Mouse (Mus musculus): ENCODE data around the gene Pigk.
"Not testable (repeated sequence)": the region's sequence is repeated elsewhere in the genome, so short reads cannot be mapped to it uniquely, and the experiment has no call there.

Pigk gene

DNA sequence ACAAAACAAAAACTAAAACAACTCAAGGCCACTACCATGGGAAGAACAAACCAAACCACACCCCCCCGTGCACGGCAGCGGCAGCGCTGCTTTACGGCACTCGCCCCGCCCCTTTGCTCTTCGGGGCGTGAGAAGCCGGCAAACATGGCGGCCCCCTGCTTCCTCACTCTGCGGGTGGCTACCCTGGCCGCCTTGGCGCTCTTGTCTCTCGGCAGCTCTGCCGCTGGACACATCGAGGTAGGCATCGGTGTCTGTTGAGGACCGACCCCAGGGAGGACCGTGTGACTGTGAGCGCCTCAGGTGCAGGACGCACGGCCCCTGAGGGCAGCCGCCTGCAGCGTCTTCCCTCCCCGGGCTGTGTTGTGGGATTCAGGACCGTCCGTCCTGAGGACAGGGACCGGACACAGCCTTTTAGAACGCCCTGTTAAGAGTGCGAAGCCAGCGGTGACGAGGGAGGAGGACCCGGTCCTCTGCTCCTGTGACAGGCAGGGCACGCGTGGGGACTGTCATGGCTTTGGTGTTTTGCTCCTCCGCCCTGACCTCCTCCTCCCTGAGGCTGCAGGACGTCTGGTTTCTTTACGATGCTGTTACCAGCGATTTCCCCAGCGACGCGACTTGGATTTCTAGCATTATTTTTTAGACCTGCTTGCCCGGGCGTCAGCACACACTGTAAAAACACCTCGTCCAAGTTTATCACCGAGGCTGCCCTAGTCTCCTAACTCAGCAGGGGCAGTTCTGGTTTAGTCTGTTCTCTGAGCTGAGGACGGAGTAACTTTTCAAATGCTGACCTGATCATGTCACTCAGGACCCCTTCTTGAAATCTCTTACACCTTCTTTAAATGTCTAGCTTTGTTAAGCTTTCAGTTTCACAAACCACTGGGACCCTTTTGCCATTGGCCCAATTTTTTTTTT, at the start of gene Pigk:
Gene Pigk, plus strand, starts transcription at position 110 of the 912 bp plus-strand sequence.
- peak; percentile 94 to 95 for DNase-seq

- peak; percentile 32 to 54 for DNase-seq
These were observed 46.9 kb upstream of the Pigk start for GRCm38 (mm10) chr3:152666991-152667355.

DNA sequence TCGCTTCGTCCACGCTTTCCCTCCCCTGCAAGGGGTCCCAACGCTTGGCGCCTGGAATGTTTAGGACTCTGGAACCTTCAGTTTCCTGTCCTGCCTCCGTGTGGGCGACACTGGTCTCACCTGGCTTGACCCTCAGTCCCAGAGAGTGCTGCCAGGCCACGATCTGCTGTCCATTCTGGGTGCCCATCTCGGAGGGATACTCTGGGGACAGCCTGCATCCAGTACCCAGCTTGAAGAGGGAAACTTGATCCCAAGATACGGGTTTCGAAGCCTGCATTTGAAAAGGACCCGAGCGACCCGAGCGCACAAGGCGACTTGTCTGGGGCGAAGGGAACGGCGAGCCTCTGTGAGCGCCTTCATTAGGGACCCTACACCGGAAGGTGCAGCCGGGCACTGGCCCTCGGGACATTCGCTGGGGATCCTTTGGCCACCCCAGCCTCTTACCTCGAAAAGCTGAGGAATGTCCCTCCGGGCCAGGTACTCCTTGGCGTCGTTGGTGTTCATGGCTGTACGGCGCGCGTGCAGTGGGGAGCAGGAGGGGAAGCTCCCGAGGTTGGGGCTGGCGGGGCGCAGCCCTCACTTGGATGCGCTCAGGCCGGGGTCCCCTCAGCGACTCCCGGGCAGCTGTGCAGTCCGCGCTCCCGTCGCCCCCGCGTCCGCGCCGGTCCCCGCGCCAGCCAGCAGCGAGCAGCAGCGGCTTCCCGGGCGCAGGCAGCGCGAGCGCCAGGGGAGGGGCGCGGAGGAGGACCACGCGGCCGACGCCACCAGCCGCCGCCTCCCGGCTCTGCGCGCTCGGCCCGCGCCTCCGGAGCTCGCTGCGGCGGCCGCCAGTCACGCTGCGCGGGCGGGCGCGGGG, 46.3 kb upstream of the Pigk start:
- DNase-seq = peak; percentile 68 to 78

GRCm38 (mm10) chr3:152668239-152668638, 45.7 kb upstream of the Pigk start, which contains the start of gene Ak5:
Ak5 (minus strand) TSS chr3:152668360.
- DNase-seq = no peak

GRCm38 (mm10) chr3:152668793-152669192, 45.1 kb upstream of the Pigk start:
- DNase-seq = no peak

GRCm38 (mm10) chr3:152669783-152670182, 44.1 kb upstream of the Pigk start:
- no peak for DNase-seq

DNA sequence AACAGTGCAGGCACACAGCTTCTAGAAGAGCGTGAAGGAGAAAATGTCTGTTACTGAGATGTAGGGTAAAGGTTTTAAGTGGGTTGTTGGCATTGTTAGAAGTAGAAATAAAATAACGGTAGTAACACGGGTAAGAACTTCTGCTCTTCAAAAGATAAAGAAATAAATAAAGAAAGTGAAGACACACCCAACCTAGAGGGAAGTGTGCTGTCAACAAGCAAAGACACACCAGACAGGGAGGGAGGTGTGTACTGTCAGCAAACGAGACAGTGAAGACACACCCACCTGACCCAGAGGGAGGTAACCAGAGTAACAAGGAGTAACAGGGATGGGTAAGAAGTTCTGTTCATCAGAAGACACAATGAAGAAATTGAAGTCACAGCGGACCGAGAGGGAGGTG, 39.2 kb upstream of the Pigk start:
- no peak for DNase-seq

GRCm38 (mm10) chr3:152688532-152688931, 25.4 kb upstream of the Pigk start:
- DNase-seq = peak; percentile 40 to 51

- peak; percentile 68 to 78 for DNase-seq
These were observed 24.8 kb upstream of the Pigk start for GRCm38 (mm10) chr3:152689105-152689504.

DNA sequence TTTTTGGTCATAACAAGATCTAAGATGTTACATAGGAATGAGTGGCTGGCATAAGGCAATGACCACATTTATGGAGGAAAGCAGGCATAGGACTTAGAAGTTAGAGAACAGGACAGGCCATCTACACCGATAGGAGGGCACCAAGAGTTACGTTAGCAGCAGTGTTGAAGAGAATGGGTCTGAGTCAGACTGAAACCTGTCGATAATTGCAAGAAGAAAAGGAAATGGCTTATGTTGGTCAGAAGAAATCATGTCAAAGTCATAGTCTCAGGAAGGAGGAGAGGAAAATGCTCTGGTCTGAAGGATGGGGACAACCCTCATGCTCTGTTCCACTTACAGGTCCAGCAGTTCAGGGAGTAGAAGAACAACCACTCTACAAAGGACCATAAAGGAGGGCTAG, 18.9 kb upstream of the Pigk start:
- DNase-seq = no peak

- no peak for DNase-seq
These were observed 15.9 kb upstream of the Pigk start for GRCm38 (mm10) chr3:152698017-152698416.

GRCm38 (mm10) chr3:152699261-152699660, 14.6 kb upstream of the Pigk start:
- DNase-seq = no peak

DNA sequence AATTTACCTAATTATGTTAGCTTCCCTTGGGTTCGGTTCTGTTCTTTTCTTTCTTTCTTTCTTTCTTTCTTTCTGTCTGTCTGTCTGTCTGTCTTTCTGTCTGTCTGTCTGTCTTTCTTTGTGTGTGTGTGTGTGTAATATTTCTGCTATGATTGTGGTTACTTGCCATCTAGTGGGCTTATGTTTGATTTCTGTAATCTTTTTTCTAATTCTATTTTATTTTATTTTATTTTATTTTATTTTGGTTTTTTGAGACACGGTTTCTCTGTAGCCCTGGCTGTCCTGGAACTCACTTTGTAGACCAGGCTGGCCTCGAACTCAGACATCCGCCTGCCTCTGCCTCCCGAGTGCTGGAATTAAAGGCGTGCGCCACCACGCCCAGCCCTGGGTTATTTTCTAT, 12.4 kb upstream of the Pigk start:
- not testable (repeated sequence) for DNase-seq

GRCm38 (mm10) chr3:152702274-152702843, 11.5 kb upstream of the Pigk start:
- no peak for DNase-seq

DNA sequence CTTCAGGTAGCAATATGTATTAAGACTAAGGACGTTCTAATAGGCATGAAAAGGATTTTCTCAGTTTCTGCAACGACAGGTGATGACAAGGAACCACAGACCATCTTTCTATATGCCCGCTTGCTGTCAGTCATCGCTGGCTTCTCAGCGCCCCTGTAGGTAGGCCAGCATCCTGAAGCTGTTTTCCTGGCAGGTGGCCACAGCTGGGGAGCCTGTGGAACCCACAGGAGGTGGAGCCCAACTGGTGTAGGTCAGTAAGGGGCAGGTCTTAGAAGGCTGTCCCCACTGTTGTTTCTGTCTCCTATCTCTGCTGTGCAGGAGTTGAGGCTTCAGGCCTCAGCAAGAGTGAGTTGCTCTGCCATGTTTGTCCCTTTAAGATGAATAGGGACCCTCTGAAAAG, 8.1 kb upstream of the Pigk start:
- DNase-seq = no peak

DNA sequence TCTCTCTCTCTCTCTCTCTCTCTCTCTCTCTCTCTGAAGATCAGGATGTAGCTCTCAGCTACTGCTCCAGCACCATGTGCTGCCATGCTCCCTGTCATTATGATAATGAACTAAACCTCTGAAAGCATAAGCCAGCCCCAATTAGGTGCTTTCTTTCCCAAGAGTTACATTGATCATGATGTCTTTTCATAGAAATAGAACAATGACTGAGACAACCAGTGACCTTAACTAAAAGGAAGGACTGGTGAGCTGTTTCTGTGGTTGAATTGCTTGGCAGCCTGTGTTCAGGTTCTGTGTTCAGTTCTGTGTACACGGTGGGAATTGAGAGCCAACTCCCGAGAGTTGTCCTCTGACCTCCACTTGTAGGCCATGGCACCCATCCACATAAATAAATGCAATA, 7.0 kb upstream of the Pigk start:
- DNase-seq = no peak

GRCm38 (mm10) chr3:152707321-152707823, 6.5 kb upstream of the Pigk start:
- DNase-seq = no peak

GRCm38 (mm10) chr3:152709936-152710335, 4.0 kb upstream of the Pigk start:
- DNase-seq = no peak

GRCm38 (mm10) chr3:152712957-152713356, 943 bp upstream of the Pigk start:
- no peak for DNase-seq

DNA sequence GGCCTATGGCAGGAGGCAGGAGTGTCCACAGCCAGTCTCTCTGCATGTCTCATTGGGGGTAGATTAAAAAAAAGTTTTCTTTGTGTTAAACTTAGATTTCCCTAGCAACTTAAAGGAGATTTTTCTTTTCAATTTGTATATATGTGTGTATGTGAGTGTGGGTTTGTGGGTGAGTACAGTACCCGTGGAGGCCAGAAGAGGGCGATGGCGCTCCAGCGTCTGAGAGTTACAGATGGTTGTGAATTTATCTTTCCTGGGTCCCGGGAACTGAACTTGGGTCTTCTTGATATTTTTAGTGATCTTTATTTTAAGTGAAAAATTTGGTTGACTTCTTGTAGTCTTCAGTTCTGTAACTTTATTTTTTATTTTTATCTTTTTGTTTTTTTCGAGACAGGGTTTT, 7.4 kb downstream of the Pigk start:
- no peak for DNase-seq

DNA sequence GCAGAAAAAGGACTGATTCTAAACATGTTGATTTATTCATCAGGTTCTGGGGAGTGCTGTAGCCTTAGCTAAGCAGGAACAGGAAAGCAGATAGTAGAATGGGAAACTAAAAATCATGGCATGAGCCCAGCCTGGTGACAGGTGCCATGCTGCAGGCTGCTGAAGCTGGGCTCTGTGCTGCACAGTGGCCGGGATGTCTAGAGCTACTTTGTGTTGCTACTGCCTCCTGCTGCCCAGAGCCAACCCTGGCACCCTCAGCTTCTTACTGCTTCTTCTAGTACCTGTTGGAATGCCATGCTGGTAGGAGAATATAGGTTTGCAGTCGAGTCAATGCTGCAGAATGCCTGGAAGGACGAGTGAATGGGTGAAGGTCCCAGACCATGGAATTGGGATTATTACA, 8.9 kb downstream of the Pigk start:
- DNase-seq = peak; percentile 46 to 67

- no peak for DNase-seq
These were observed 10.5 kb downstream of the Pigk start for GRCm38 (mm10) chr3:152724446-152724845.

DNA sequence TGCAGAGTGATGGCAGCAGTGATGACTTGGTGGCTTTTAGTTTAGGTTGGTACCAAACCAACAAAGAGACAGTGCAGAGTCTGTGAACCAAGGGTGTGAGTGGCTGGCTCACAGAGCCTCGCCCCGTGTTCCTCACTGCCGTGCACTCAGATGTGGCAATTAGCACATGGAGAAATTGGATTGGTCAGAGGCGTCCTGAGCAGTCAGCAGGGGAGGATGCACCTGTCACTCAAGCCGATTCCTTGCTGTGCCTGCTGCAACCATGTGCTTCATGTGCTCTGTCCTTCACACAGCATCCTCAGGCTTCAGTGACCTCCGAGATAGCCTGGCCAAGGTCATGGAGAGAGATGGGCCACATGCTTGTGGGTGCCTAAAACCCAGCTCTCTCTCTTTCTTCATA, 14.3 kb downstream of the Pigk start:
- no peak for DNase-seq

Data from kidney, postnatal 4 days (tissue).